Mouse (Mus musculus) spleen, postnatal 14 days (tissue): ENCODE results near the gene Acd.

ENCODE experiments used
- DNase-seq, 2 experiments: peaks; one replicate each; pipeline ENCODE4 v3.0.0; 2021 to 2022; ENCODE audit warnings: low spot score in 2 of 2

The Acd gene

DNA sequence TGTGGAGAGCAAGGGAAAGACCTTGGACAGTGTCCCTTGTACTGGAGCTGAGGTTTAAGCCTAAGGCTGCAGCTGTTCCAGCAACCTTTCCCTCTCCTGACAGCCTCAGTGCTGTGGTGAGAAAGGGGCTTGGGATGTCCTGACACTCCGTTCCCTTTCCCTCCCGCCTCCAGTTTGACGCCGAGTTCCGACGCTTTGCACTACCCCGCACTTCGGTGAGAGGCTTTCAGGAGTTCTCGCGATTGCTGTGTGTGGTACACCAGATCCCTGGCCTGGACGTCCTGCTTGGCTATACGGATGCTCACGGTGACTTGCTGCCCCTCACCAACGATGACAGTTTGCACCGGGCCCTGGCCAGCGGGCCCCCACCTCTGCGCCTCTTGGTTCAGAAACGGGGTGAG is 1.1 kb upstream of the Acd start:
- no peak for DNase-seq

DNA sequence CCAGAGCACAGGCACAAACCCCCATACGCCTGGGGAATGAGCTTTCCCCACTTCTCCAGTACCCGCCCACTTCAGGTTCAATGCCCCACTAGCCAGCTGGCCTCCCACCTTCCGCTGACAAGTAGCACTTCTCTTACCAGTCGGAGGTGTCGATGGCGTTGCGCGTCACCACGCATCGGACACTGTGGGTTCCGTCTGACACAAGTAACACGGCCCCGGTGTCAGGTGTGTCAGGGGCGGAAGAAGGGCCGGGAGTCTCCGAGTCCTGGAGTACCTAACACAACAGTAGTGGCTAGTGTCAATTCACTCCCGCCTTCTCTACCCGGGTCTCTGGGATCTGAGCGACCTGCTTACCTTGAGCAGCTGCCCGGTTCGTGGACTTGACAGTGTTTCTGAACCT is 336 bp downstream of the Acd start:
- peak; percentile 51 to 62 for DNase-seq

DNA sequence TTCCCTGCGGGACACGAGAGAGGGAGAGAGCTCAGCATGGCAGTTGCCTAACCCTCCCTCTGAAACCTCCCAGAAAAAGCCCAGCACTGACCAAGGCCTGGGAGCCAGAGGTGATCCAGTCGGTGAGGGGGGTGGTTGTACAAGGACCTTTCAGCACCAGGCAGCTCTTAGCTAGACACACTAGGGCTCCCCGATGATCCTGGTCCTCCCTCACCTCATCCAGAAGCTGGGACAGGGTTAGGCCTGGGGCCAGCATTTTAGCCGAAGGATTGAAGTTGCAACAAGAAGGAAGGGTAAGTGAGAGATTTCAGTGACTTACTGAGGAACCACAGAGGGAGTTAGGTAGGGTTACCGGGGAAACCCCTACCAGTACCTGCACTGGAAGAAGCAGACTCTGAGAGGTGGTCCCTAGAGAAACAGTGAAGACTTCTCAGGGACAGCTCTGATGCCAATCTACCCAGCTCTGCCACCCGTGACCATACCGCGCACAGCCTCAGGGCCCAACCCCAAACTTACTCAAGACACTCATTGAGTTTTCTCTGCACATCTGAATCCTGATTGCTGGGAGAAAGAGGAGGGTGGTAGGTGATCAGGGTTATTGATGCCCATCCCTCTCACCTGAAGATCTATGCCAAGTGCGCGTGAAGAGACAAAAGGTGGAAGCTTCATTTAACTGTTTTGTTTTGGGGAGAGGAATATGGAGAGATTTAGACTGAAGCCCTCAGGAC is 1.2 kb downstream of the Acd start:
- DNase-seq: no peak

DNA sequence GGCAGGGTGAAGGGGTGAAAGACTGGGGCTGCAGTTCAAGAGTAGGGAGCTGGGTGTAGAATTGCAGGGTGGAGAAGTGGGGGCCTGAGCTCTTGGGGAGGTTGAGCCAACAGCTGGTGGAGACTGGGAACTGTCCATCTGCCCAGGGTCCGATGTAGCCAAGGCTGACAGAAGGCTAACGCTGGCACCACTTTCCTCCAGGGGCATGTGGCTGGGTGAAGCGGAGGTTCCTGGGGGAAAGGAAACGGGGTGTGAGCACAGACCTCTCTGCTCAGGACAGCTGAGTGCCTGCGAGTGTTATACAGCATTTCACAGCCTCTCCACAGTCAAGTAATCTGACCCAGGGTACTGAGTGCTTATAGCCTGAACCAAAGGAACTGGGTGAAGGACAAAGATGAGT is 2.2 kb downstream of the Acd start:
- DNase-seq: no peak

DNA sequence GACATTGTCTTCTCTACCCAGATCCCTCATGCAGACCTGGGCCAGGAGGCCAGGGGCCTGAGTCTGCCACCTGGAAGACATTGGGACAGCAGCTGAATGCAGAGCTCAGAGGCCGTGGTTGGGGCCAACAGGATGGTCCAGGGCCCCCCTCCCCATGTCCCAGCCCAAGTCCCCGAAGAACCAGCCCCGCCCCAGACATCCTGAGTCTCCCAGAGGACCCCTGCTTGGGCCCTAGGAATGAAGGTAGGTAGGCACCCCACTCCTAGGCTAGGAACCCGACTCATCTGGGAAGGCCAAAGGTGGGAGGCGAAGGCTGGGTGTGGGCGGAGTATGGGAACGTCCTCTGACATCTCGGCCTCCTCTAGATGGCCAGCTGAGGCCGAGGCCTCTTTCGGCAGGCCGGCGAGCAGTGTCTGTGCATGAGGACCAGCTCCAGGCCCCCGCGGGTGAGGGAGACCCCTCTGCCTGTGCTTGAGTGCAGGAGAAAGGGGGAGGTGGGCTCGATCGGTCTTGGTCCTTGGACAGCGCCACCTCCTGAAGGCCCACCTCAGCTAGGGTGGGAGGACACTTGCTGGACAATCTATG is 3.6 kb downstream of the Acd start:
- DNase-seq: no peak

DNA sequence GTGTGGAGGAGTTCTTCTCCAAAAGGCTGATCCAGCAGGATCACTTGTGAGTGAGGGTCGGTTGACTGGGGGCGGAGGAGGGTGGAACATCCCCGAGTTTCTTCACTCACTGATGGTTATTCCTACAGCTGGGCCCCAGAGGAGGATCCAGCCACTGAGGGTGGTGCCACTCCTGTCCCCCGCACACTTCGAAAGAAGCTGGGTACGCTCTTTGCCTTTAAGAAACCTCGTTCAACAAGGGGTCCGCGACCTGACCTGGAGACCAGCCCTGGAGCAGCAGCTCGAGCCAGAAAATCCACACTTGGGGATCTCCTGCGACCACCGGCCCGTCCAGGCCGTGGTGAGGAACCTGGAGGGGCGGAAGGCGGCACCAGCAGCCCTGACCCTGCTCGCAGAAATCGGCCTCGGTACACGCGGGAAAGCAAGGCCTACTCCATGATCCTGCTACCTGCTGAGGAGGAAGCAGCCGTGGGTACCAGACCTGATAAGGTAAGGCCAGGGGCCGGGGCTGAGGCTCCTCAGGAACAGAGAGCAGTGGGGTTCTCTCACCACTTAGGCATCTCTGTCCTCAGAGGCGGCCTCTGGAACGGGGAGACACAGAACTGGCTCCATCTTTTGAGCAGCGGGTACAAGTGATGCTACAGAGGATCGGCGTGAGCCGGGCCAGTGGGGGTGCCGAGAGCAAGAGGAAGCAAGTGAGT is 5.7 kb downstream of the Acd start:
- no peak for DNase-seq

DNA sequence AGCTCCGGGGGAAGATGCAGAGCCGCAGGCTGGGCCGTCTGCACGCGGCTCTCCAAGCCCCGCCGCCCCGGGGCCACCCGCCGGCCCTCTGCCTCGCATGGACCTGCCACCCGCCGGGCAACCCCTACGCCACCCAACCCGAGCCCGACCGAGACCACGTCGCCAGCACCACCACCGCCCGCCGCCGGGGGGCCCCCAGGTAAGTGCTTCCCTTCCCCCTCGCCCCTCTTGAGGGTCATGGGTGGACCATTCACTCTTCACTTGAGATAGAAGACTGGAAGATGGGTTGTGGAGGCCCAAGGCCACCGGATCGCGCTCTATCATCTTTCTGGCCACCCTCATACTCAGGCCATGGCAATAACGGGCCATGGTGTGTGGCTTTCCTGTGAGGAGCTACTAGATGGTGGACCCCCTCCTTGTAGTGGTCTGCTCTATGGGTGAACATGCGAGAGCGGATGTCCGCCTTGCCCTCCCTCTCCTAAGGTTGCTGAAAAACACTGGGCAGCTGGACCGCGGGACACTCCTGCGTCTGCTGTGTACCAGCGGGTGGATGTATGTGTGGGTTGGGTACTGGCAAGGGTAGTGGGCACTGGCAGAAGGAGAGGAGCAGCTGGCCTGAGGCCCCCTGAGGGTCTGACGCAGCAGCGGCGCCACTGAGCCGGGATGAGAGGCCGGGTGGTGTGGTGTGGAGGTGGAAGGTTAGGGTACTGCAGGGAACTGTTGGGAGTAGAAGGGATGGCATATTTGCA is 6.7 kb downstream of the Acd start:
- no peak for DNase-seq

DNA sequence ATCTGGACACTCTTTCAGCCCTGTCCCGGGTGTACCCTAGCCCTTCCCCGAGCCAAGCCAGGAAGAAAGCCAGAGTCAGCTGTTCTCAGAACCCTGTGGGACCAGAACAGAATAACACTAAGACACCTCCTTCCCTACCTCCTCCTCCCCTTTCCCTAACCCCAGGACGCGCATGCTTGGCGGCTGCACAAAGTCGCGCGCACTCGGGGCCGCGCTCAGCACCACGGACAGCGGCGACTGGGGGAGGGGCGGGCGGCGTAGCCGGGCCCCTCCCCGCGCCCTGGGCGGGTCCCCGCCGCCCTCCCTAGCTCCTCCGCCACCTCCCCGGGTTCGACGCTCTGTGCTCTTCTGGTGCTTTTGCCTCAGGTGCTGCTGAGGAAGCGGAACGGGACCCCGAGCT is 7.3 kb downstream of the Acd start:
- no peak for DNase-seq

DNA sequence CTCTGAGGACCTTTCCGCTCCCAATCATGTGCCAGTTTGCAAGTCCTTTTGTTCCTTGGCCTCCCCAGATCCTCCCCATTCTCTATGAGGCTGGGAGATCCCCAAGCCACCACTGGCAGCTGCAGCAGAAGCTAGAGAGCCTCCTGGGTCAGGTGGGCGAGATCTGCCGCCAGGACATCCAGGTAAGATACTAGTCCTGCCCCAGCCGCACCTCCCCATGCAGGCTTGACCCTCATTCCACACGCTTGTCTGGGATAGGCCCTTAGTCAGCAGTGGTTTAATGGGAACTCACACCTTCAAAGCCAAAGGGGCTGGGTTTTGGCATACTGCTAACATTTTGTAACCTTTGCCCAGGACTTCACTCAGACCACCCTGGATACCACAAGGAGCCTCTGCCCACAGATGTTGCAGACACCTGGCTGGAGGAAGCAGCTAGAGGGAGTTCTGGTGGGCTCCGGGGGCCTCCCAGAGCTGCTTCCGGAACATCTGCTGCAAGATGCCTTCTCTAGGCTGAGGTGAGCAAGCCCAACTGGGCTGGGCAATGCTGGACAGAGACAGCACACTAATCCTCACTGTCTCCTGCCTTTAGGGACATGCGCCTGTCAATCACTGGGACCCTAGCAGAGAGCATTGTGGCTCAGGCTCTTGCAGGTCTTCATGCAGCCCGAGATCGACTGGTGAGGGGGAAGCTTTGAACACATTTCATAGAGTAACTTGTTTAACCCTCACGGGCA is 8.3 kb downstream of the Acd start:
- DNase-seq: no peak

DNA sequence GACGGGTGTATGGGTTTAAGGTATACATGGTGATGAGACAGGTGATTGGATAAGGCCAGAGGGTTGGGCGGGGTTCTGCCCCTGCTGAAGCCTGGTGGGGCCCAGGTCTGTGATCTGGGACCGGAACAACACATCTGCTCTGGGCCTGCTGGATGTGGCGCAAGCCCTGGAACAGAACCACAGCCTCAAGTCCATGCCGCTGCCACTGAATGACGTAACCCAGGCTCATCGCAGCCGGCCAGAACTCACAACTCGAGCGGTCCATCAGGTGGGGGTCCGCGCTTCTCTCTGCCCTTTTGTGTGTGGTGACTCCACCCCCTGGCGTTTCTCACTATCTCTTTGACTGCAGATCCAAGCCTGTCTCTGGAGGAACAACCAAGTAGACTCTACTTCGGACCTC is 9.9 kb downstream of the Acd start:
- DNase-seq: no peak

DNA sequence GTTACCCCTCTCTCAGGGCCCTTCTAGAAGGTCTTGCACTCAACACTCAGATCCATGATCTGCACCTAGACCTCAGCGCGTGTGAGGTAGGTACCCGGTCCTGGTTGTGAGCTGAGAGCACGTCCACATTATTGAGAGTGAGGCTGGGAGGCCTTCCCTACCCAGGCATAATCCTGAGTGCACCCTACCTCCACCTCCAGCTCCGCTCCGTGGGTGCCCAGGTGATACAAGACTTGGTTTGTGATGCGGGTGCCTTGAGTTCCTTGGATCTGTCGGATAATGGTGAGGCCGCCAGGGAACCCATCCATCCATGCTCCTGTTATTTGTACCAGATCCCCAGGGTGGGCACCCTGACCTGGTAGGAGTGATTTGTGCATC is 10.9 kb downstream of the Acd start:
- DNase-seq: no peak

DNA sequence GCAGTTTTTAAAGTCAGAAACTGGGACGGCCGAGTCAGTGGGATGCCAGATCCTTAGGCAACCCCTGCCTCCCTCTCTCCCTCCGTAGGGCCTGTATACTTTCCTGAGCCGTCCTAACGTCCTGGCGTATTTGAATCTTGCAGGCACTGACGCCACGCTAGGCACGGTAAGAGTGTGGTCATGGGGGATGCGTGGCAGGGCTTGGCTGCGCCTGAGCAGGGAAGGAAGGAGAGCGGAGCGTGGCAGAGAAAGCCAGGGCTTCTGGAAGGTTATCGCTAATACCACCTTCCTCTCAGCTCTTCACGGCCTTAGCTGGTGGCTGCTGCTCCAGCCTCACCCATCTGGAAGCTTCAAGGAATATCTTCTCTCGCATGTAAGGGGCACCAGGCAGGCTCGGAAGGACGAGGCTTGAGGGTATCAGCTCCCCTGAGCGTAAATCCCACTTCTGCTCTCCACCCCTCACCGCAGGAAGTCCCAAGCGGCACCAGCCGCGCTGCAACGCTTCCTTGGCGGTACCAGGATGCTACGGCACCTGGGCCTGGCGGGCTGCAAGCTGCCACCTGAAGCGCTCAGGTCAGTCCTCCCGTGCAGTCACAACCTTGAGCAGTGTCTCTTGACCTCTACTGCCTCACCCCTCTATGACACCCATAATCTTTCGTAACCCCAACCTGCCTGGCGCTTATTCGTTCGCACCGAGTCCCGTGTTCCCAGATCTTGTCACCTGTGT is 11.5 kb downstream of the Acd start:
- no peak for DNase-seq

DNA sequence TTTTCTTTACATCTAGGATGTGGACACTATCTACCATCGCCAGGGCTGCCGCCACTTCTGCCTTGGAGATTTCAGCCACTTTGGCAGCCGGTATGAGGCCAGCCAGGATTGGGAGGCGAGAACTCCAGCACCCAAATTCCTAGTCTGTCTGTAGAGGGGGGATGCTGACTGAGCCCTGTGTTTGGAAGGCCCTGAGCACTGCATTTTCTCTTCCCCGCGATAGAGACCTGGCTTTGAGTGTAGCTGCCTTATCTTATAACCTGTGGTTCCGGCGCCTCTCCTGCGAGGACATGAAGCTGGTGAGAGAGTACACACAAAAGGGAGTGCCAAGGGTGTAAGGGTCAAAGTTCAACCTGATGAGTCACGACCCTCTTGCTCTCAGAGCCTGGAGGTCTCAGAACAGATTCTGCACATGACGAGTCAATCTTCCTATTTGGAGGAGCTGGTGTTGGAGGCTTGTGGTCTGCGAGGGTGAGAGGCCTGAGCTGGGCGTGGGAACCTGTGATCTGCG is 12.6 kb downstream of the Acd start:
- no peak for DNase-seq

DNA sequence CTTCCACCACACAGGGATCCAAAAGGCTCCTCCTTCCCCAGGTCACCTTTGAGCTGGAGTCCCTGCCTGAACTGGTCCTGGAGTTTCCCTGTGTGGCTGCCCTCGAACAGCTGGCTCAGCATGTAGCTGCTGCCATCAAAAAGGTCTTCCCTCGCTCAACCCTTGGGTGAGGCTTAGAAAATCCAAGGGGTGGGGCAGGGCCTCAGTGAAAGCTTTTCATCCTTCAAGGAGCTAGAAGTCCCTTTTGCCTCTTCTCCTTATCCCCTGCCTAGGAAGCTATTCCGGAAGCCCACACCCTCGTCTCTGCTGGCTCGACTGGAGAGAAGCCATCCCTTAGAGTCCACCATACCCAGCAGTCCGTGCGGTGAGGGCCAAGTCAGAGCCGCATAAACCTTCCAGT is 13.4 kb downstream of the Acd start:
- no peak for DNase-seq

DNA sequence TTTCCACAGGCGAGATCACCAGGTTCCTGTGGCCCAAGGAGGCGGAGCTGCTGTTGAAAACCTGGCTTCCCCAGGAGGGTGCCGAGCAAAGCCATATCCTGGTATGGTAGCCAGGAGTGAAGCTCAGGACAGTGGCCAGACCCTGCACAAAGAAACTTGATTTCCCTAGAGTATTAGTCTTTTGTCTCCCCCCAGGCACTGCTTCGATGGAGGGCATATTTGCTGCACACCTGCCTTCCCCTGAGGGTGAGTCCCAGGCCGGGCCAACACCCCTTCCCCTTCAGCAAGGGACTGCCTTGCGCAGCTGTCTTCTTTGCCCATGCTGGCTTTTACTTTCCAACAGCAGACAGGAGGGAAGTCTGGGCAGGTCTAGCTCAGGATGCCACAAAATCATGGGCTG is 14.4 kb downstream of the Acd start:
- no peak for DNase-seq

DNA sequence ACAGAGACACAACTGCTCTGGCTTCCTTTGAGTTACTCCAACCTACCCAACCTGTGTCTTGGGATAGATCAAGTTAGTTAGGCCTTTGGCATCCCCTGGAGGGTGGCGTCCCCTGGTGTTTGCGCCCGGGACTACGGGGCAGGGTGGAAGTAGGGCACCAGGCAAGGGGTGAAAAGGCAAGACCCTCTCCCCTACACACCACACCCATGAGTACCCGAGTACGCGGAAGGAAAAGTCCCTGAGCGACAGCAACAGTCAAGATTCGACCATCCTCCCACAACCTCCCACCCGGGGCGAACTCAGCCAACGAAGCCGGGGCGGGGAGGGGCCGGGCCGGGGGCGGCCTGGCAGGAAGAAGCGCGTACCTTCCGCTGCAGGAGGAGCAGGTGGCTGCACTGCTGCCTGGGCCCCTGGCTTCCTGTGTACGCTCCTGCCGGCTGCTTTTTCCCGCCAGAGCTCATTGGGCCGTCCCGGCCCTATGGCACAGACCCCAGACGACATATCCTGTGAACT is 15.1 kb downstream of the Acd start, which contains the start of gene Carmil2:
Carmil2 (plus strand) TSS at position 479 of the 513 bp plus-strand sequence.
- peak; percentile 70 to 82 for DNase-seq

DNA sequence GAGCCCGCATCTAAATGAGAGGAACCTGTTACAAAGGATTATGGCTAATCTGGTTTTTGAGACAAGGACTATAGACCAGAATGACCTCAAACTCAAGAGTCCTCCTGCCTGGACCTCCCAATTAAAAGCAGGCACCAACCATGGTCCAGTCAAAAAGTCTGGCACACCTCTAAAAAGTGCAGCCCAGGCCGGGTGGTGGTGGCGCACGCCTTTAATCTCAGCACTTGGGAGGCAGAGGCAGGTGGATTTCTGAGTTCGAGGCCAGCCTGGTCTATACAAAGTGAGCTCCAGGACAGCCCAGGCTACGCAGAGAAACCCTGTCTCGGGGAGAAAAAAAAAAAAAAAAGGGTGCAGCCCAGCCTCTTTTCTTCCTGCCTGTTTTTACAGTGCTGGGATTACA is 15.6 kb downstream of the Acd start:
- DNase-seq: no peak

DNA sequence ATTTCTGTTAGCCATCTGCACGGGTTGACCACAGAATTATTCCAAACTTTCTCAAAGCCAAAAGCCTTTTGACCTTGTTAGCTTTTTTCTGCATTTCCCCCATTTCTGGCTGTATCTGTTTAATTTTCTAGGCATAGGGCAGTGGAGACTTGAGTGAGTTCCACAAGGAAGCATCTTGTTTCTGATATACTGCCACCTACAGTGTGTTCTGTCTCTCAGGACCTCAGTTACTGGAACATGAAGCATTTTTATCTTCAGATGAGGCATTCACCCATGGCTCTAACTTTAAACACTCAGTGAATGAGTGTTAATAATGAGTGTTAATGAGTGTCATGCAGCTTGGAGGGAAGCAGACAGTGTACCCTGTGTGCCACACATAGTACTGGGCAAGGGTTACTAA is 23.0 kb downstream of the Acd start:
- no peak for DNase-seq

DNA sequence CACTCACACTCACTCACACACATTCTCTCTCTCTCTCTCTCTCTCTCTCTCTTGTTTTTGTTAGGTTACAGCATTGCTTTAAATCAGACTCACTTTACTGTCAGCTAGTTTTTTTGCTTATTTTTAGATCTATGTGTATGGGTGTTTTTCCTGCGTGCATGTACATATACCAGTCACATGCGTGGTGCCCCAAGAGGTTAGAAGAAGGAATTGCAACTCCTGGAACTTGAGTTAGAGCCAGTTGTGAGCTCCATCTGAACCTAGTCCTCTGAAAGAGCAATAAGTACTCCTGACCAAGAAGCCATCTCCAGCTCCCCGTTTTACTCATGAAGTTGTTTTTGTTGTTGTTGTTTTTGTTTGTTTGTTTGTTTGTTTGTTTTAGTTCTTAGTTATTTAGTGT is 39.7 kb downstream of the Acd start:
- no peak for DNase-seq

DNA sequence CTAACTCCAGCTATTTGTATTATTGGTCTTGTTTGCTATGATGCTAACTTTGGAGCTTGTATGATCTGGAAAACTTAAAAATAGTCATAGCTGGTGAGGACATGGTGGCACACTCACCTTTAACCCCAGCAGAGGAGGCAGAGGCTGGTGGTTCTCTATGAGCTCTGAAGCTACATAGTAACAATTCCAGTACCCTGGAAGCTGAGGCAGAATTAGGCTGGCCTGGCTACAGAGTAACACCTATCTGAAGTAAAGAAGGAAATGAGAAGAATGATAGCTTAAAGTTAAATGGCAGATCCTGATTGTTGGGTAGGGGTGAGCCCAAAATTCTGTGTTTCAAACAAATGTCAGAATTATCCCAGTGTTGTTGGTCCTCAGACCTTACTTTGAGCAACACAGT is 43.3 kb downstream of the Acd start:
- no peak for DNase-seq

DNA sequence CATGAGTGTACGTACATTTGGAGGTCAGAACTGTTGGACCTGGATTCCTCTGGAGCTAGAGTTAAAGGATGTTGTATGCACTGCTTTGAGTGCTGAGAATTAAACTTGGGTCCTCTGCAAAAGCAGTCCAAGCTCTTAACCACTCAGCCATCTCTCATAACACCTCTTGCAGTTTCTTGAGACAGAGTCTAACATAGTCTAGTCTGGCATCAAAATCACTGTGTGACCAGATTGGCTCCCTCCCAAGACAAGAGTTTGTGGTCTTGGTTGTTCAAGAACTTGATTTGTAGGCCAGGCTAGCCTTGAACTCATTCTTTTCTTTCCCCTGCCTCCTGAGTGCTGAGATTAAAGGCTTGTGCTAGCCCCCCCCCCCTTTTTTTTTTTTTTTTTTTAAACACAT is 52.0 kb downstream of the Acd start:
- DNase-seq: no peak
